Mouse (Mus musculus) brain, embryonic 14.5 days (tissue): ENCODE measurements around the gene Sohlh2. TPM values are rescaled to one million over a fixed set of nuclear protein-coding genes. Genes with fewer than 3 reads are reported as not detected.

ENCODE experiments used
- DNase-seq: peaks from one replicate; pipeline ENCODE4 v3.0.0-alpha.2; 2011; ENCODE audit warnings: low read depth
- CTCF ChIP-seq: fragments of 200-500 bp; IDR thresholded peaks from 2 replicates; pipeline ENCODE4 v1.5.1; 2012; ENCODE audit warnings: inconsistent platforms, mild to moderate bottlenecking, moderate library complexity, borderline replicate concordance; ENCODE audit not compliant: insufficient read depth, insufficient read length; ENCODE audit errors: extremely low read depth
- POLR2A ChIP-seq: fragments of 200-500 bp; IDR thresholded peaks from 2 replicates; pipeline ENCODE4 v1.6.1; 2012; ENCODE audit warnings: mild to moderate bottlenecking, inconsistent platforms, borderline replicate concordance; ENCODE audit not compliant: poor library complexity, insufficient read depth, insufficient read length, severe bottlenecking; ENCODE audit errors: extremely low read depth
- polyA plus RNA-seq: library from polyadenylated mRNA; depleted of rRNA; stranded (reverse); fragments of >200 nt; gene quantifications from 2 replicates; pipeline ENCODE4 v1.2.3, GENCODE M21; 2012; rRNA removed

The Sohlh2 gene
- polyA plus RNA-seq = 0.04 TPM in 1 of 2 replicates, not detected in the other

GRCm38 (mm10) chr3:55181766-55182165, at the start of gene Sohlh2:
Sohlh2 (plus strand) TSS chr3:55182028.
- DNase-seq = no peak

GRCm38 (mm10) chr3:55137039-55137438, 44.8 kb upstream of the Sohlh2 start, which contains the start of gene Ccdc169:
Ccdc169 (plus strand) TSS chr3:55137339.
- TF ChIP-seq POLR2A (no peak), CTCF (no peak)
- DNase-seq = no peak

More at GRCm38 (mm10) chr3:55181766-55182165, at the start of gene Sohlh2:
- TF ChIP-seq CTCF (no peak), POLR2A (no peak)

- TF ChIP-seq CTCF = no peak
- TF ChIP-seq POLR2A = no peak
- DNase-seq = no peak
These were observed 42.0 kb upstream of the Sohlh2 start for GRCm38 (mm10) chr3:55139837-55140236.

- TF ChIP-seq POLR2A (no peak), CTCF (no peak)
- DNase-seq = no peak
These were observed 40.4 kb upstream of the Sohlh2 start for GRCm38 (mm10) chr3:55141401-55141800.

- no peak for DNase-seq
- TF ChIP-seq POLR2A = no peak
- TF ChIP-seq CTCF = no peak
These were observed 36.9 kb upstream of the Sohlh2 start for GRCm38 (mm10) chr3:55144916-55145315.

GRCm38 (mm10) chr3:55146441-55146840, 35.4 kb upstream of the Sohlh2 start:
- DNase-seq = no peak
- TF ChIP-seq POLR2A (no peak), CTCF (no peak)

GRCm38 (mm10) chr3:55147156-55147555, 34.7 kb upstream of the Sohlh2 start:
- DNase-seq = no peak
- no peak for TF ChIP-seq CTCF
- TF ChIP-seq POLR2A = no peak

GRCm38 (mm10) chr3:55148091-55148490, 33.7 kb upstream of the Sohlh2 start:
- peak; percentile 31 for DNase-seq
- TF ChIP-seq CTCF (no peak), POLR2A (no peak)

- TF ChIP-seq CTCF = peak; percentile 77; the same call in 1 of the 2 replicates
- no peak for TF ChIP-seq POLR2A
- DNase-seq = peak; percentile 84
These were observed 30.0 kb upstream of the Sohlh2 start for GRCm38 (mm10) chr3:55151656-55152433.

GRCm38 (mm10) chr3:55152673-55153334, 29.0 kb upstream of the Sohlh2 start:
- peak; percentile 79 for DNase-seq
- TF ChIP-seq CTCF (peak; percentile 22; the same call in 1 of the 2 replicates), POLR2A (no peak)

- TF ChIP-seq POLR2A (no peak), CTCF (no peak)
- no peak for DNase-seq
These were observed 27.7 kb upstream of the Sohlh2 start for GRCm38 (mm10) chr3:55154163-55154562.

GRCm38 (mm10) chr3:55157413-55157812, 24.4 kb upstream of the Sohlh2 start:
- no peak for TF ChIP-seq CTCF
- no peak for TF ChIP-seq POLR2A
- peak; percentile 50 for DNase-seq

GRCm38 (mm10) chr3:55161144-55161543, 20.7 kb upstream of the Sohlh2 start:
- peak; percentile 46 for DNase-seq
- TF ChIP-seq CTCF = no peak
- TF ChIP-seq POLR2A = no peak
